Mouse (Mus musculus) hindbrain, embryonic 12.5 days (tissue): ENCODE measurements at regions not wholly inside any gene's neighbourhood (a gene's known extent, or its start where the extent isn't known, plus 50 kb on each side); places are given as distances from the start of the nearest gene placed in this dataset.

Experiments used
- ATAC-seq: fragments of 200-750 bp; cut with Nextera tagmentation; 2 replicates; pipeline ENCODE4 v1.8.0; 2017; ENCODE audit warnings: moderate TSS enrichment; ENCODE audit not compliant: low FRiP score
- H3K27ac ChIP-seq: fragments of 300-500 bp; sonication (generic); 2 replicates; pipeline ENCODE4 v1.5.1; 2016; ENCODE audit warnings: mild to moderate bottlenecking
- H3K27me3 ChIP-seq: fragments of 300-500 bp; sonication (generic); 2 replicates; pipeline ENCODE4 v1.6.1; 2016; ENCODE audit warnings: mild to moderate bottlenecking
- H3K36me3 ChIP-seq: fragments of 300-500 bp; sonication (generic); 2 replicates; pipeline ENCODE4 v1.6.1; 2016; ENCODE audit warnings: mild to moderate bottlenecking
- H3K4me1 ChIP-seq: fragments of 300-500 bp; sonication (generic); 2 replicates; pipeline ENCODE4 v1.6.1; 2016
- H3K4me2 ChIP-seq: fragments of 300-500 bp; sonication (generic); replicated peaks from 2 replicates; pipeline ENCODE4 v1.6.1; 2016; ENCODE audit warnings: mild to moderate bottlenecking
- H3K4me3 ChIP-seq: fragments of 300-500 bp; sonication (generic); 2 replicates; pipeline ENCODE4 v1.5.1; 2016; ENCODE audit warnings: mild to moderate bottlenecking
- H3K9ac ChIP-seq: fragments of 300-500 bp; sonication (generic); 2 replicates; pipeline ENCODE4 v1.6.1; 2016; ENCODE audit warnings: mild to moderate bottlenecking, moderate library complexity
- H3K9me3 ChIP-seq: fragments of 300-500 bp; sonication (generic); replicated peaks from 2 replicates; pipeline ENCODE4 v1.6.1; 2016; ENCODE audit warnings: mild to moderate bottlenecking
- WGBS: fragments of 180-500 bp; shearing (Covaris S2); methylation state at CpG from one replicate; pipeline ENCODE4 v1.1.7; 2016; 5-methylcytosine and 5-hydroxymethylcytosine counted together

DNA sequence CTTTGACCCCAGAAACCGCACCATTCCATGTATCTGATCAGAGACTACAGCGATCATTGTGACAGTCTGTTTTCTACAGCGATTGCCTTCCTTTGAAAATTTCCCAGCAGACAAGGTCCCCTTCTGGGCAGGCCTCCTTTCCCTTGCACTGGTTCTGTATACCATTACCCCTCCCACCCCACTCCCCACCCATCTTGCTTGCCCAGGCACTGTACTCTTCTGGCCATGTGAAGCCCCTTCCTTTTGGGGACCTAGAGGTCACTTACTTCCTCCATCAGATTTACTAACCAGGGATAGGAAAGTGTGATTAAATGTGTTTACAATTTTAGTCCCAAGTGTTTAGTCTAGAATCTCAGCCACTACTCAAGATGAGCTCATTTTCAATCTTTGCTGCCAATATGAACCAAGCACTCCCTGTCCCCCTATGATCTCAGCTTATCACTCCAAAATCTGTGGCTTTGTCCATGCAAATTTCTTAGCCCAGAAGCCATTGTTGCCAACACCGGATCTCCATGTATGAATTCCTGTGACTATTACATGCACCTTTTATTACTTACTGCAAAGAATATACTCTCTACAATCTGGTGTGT lies 293.7 kb downstream of the Efnb2 start:
- Histone ChIP-seq H3K9ac (no peak overlapping the region), H3K27ac (no peak overlapping the region), H3K36me3 (no peaks in the 10 kb centered on the region), H3K9me3 (no peaks in the 10 kb centered on the region), H3K4me1 (no peaks in the 10 kb centered on the region), H3K4me3 (no peak overlapping the region), H3K27me3 (no peaks in the 10 kb centered on the region), H3K4me2 (no peak overlapping the region)
- no peak for ATAC-seq
- 76% methylated on average over 4 of the region's 4 CpGs for WGBS

GRCm38 (mm10) chr8:8361941-8362537 lies 299.0 kb downstream of the Efnb2 start:
- Histone ChIP-seq H3K27ac (no peak overlapping the region), H3K4me1 (no peaks in the 10 kb centered on the region), H3K4me2 (no peak overlapping the region), H3K9me3 (no peaks in the 10 kb centered on the region), H3K9ac (no peak overlapping the region), H3K36me3 (no peaks in the 10 kb centered on the region), H3K27me3 (no peaks in the 10 kb centered on the region), H3K4me3 (no peak overlapping the region)
- 40% methylated on average over 7 of the region's 7 CpGs for WGBS
- no peak for ATAC-seq

- Histone ChIP-seq H3K4me2 (no peak overlapping the region), H3K27me3 (no peaks in the 10 kb centered on the region), H3K9me3 (no peaks in the 10 kb centered on the region), H3K36me3 (no peaks in the 10 kb centered on the region), H3K4me1 (no peaks in the 10 kb centered on the region), H3K27ac (no peak overlapping the region), H3K4me3 (no peak overlapping the region), H3K9ac (no peak overlapping the region)
- no peak for ATAC-seq
Measured at GRCm38 (mm10) chr8:8360586-8360985, 300.5 kb downstream of the Efnb2 start.

DNA sequence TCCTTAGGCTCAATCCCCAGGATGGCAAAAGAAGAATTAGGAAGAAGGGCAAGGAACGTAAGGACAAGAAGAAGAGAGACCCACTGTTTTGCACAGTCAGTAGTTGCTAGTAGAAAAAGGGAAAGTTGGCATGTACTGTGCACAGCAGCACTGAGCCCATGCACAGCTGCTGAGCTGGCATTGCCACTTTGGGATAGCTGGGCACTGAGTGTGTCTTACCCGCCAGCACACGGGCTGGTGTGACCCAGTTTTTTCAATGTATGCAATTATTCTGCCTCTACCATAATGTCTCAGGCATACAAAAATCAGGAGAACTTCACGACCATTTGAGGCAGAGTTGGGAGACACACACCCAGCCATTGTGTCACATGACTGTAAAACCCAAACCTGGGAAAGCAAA lies 306.1 kb downstream of the Efnb2 start:
- no peak overlapping the region for H3K27ac ChIP-seq
- H3K36me3 ChIP-seq = no peaks in the 10 kb centered on the region
- no peak overlapping the region for H3K9ac ChIP-seq
- H3K9me3 ChIP-seq = no peaks in the 10 kb centered on the region
- no peaks in the 10 kb centered on the region for H3K4me1 ChIP-seq
- no peaks in the 10 kb centered on the region for H3K27me3 ChIP-seq
- no peak for ATAC-seq
- WGBS = 92% methylated on average over 4 of the region's 4 CpGs
- H3K4me2 ChIP-seq = no peak overlapping the region
- H3K4me3 ChIP-seq = no peak overlapping the region

DNA sequence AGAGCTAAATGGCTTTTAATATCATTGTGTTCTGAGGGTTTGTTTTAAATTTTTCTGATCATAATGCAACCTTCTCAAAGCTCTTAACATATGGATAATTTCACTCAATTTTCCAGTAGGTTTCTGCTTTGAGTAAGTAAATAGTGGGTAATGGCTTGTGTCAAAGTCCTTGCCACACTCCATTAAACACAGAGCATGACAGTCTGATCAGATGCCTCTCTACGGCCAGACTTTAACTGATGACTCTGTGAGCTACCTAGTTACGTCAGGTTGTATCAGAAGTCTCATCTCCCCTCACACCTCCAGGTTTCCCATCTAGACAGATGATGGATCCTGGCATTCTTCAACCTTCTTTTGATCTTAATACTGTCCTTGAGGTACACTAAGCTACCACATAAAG lies 316.4 kb downstream of the Efnb2 start:
- ATAC-seq = no peak
- H3K9me3 ChIP-seq = no peaks in the 10 kb centered on the region
- WGBS = 48% methylated on average over 2 of the region's 2 CpGs

DNA sequence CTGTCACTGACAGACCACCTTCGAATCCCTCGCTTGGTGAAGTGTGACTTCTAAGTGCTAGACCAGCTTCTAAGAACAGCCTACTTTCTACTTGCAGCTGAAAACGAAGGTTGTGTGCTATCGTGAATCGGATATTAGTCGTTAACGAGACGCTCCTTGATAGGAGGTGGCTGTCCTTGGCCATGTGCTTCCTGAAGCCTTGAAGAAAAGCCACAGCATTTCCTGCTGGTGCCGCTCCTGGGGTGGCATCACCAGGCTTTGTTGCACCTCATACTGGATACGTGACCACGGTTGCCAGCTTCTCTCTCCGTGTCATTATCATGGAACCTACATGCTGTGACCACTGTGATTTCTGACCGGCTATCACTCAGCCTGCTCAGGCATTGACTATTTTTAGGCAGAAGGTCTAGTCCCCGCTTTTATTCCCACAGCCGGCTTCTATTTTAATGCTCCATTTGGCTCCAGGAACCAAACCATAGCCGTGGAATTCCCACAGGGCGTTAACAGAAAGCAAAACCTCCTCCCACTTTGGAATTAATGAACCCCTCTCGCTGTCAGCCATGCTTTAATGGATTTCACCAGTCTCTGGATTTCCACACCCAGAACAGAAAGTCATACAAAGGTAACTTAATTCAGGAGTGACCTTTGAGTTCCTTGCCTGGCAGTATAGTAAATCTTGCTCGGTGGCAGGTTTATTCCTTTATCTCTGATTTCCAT lies 325.6 kb downstream of the Efnb2 start:
- WGBS = 58% methylated on average over 19 of the region's 19 CpGs
- H3K9me3 ChIP-seq = no peaks in the 10 kb centered on the region
- no peaks in the 10 kb centered on the region for H3K36me3 ChIP-seq
- no peaks in the 10 kb centered on the region for H3K27me3 ChIP-seq
- no peak overlapping the region for H3K4me3 ChIP-seq
- H3K27ac ChIP-seq = peak overlapping the region; percentile 1; the same call in 1 of the 2 replicates
- H3K9ac ChIP-seq = no peak overlapping the region
- peak; percentile 49 for ATAC-seq
- no peak overlapping the region for H3K4me2 ChIP-seq
- peaks cover 14% of the 10 kb centered on the region for H3K4me1 ChIP-seq

More for the DNA sequence above, 316.4 kb downstream of the Efnb2 start:
- no peak overlapping the region for H3K9ac ChIP-seq
- H3K4me2 ChIP-seq = no peak overlapping the region
- no peaks in the 10 kb centered on the region for H3K27me3 ChIP-seq
- H3K27ac ChIP-seq = no peak overlapping the region
- H3K4me3 ChIP-seq = no peak overlapping the region
- H3K36me3 ChIP-seq = no peaks in the 10 kb centered on the region
- H3K4me1 ChIP-seq = no peaks in the 10 kb centered on the region

DNA sequence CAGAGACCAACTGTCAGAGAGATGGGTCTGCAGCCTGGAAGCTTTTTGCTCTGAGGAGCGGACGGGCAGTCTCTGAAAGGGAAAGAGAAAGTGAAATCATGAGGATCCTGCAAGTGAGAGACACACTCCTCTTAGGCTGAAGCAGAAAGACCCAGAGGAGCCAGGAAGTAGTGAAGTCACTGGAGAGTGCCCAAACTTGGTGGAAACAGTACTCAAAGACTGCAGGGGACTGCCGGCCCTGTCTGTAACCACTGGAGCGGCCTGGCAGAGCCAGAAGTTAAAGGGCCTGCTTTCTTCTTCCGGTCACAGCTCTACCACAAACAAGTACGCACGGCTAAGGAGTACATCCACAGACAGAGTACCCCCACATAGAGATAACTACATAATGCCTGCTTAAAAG lies 326.5 kb downstream of the Efnb2 start:
- H3K27ac ChIP-seq = no peak overlapping the region
- no peak overlapping the region for H3K4me3 ChIP-seq
- H3K9me3 ChIP-seq = no peaks in the 10 kb centered on the region
- ATAC-seq = no peak
- no peak overlapping the region for H3K9ac ChIP-seq
- H3K27me3 ChIP-seq = no peaks in the 10 kb centered on the region
- peaks cover 14% of the 10 kb centered on the region for H3K4me1 ChIP-seq
- no peaks in the 10 kb centered on the region for H3K36me3 ChIP-seq
- 75% methylated on average over 7 of the region's 7 CpGs for WGBS
- H3K4me2 ChIP-seq = no peak overlapping the region

DNA sequence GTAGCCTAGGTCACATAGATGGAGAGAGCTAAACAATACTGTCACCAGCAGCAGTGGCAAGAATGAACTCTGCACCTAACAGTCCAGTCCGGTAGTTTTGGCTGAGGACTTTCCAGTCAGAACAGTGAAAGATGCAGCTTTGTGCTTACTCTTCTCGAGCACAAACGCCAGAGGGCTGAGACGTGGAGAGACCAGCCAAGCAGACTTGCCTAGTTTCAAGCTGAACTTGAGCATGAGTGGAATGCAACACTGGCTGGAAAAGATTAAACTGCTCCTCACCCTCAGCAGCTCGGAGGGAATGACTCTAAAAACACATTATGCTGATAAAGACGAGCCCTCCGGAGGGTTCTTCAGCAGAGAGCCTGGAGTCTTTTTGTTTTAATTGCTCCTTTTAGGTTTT lies 329.8 kb downstream of the Efnb2 start:
- no peak overlapping the region for H3K9ac ChIP-seq
- no peak overlapping the region for H3K4me2 ChIP-seq
- no peak for ATAC-seq
- H3K27me3 ChIP-seq = no peaks in the 10 kb centered on the region; the same call in 1 of the 2 replicates
- no peak overlapping the region for H3K4me3 ChIP-seq
- peaks cover 20% of the 10 kb centered on the region for H3K4me1 ChIP-seq
- no peaks in the 10 kb centered on the region for H3K36me3 ChIP-seq
- 62% methylated on average over 7 of the region's 7 CpGs for WGBS
- no peaks in the 10 kb centered on the region for H3K9me3 ChIP-seq
- H3K27ac ChIP-seq = no peak overlapping the region

- ATAC-seq = no peak
- Histone ChIP-seq H3K36me3 (no peaks in the 10 kb centered on the region), H3K9ac (no peak overlapping the region), H3K4me3 (no peak overlapping the region), H3K9me3 (no peaks in the 10 kb centered on the region), H3K4me2 (no peak overlapping the region), H3K4me1 (peaks cover 6% of the 10 kb centered on the region), H3K27ac (no peak overlapping the region), H3K27me3 (no peaks in the 10 kb centered on the region; the same call in 1 of the 2 replicates)
- 37% methylated on average over 7 of the region's 7 CpGs for WGBS
Measured at GRCm38 (mm10) chr8:8328010-8328666, 332.9 kb downstream of the Efnb2 start.

DNA sequence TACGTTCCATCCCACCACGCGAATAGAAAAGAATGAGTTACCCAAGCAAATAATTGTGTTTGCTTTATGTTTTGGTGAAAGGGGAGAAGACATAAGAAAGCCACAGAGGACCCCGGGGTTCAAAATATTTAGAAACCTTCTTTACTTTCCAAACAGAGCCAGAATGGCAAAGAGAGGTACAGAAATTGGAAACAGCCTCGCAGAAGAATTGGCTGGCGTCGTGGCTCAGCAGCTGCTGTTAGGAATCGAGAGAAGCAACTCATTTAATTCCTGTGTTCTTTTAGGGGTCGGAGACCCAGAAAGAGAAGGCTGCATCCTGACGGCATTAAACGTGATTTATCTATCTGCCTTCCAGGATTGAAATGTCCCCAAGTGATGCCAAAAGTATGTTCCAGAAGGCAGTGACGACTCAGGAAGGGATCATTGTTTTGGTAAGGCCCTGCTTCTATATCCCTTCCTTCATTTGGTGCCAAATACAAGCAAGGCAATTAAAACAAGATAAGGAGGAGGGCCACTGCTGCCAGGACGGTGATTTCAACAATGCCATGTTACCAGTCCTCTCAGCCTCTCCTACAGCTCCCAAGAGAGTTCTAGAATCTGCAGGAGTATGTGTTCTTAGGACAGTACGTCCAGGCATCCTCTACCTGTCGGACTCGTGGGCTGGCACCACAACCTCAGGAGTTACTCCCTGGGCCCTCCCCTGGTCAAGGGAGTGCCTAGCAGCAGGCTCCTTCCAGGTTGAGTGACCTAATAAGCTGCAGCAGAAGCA lies 334.8 kb downstream of the Efnb2 start:
- Histone ChIP-seq H3K27me3 (no peaks in the 10 kb centered on the region; the same call in 1 of the 2 replicates), H3K9ac (no peak overlapping the region), H3K4me1 (peaks cover 6% of the 10 kb centered on the region), H3K4me2 (no peak overlapping the region), H3K27ac (no peak overlapping the region), H3K4me3 (no peak overlapping the region), H3K36me3 (no peaks in the 10 kb centered on the region), H3K9me3 (no peaks in the 10 kb centered on the region)
- ATAC-seq = no peak
- WGBS = 59% methylated on average over 16 of the region's 16 CpGs

DNA sequence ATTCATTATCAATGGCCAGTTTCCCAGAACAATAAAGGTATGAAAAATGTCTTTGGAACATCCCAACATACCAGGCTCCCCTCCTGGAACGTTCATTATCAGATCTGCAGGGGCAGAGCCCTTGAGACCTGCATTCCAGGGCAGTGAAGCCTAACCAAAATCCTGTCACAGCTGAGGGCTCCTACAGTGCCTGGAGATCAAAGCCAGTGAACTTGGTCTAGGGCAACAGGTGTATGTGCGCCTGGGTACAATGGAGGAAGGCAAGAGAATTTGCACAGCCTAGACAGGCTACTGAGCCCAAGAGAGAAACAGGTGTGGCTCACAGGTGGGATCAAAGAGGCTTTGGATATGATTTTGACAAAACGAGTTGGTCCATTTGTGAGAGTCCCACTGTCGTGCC lies 335.6 kb downstream of the Efnb2 start:
- Histone ChIP-seq H3K9me3 (no peaks in the 10 kb centered on the region), H3K4me1 (peaks cover 6% of the 10 kb centered on the region), H3K36me3 (no peaks in the 10 kb centered on the region), H3K9ac (no peak overlapping the region), H3K27ac (no peak overlapping the region), H3K4me2 (no peak overlapping the region), H3K27me3 (no peaks in the 10 kb centered on the region; the same call in 1 of the 2 replicates), H3K4me3 (no peak overlapping the region)
- WGBS = 62% methylated on average over 4 of the region's 4 CpGs
- ATAC-seq = no peak

- Histone ChIP-seq H3K4me2 (no peak overlapping the region), H3K4me3 (no peak overlapping the region), H3K27me3 (no peaks in the 10 kb centered on the region; the same call in 1 of the 2 replicates), H3K36me3 (no peaks in the 10 kb centered on the region), H3K9me3 (no peaks in the 10 kb centered on the region), H3K4me1 (peaks cover 6% of the 10 kb centered on the region), H3K9ac (no peak overlapping the region), H3K27ac (no peak overlapping the region)
- WGBS = 69% methylated on average over 5 of the region's 5 CpGs
- ATAC-seq = no peak
Measured at GRCm38 (mm10) chr8:8324520-8324919, 336.5 kb downstream of the Efnb2 start.
